Mouse (Mus musculus) cerebellum, postnatal 14 days (tissue): ENCODE measurements around the gene Slco1a5.
"Not testable (repeated sequence)": the region's sequence is repeated elsewhere in the genome, so short reads cannot be mapped to it uniquely, and the experiment has no call there.

Source experiments
- DNase-seq, 2 experiments: peaks; one replicate each; pipeline ENCODE4 v3.0.0; 2021; ENCODE audit warnings: mixed read lengths in 2 of 2

Gene Slco1a5

DNA sequence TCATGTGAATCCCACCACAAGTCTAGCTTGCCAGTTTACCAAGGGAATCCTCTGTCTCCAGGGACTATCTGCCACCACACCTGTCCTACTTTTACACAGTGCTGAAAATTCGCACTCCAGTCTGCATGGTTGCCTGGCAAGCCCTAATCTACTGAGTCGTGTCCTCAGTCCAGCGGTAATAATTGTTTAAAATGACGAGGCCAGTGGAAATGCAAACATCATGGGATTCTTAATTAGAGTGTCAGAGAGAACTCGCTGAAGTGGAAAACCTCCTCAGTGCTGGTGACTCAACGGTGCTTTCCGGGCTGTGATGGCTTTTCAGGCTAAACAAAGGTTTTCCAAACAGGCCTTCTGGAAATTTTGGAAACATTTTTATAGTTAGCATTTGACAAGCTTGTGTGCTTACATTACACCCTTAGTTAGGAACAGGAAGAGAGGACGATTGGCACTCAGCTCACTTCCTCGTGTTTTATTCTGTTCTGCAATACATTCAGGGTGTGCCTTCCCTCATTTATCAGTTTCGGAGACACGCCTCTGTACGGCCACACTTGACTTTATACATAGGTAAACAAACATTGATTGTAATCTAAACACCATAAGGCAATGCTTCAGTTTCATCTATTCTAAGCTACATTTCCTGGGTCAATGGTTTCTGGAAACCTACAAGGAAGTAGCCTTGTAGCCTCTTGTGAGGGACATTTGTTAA is 33.2 kb downstream of the Slco1a5 start:
- DNase-seq = no peak

DNA sequence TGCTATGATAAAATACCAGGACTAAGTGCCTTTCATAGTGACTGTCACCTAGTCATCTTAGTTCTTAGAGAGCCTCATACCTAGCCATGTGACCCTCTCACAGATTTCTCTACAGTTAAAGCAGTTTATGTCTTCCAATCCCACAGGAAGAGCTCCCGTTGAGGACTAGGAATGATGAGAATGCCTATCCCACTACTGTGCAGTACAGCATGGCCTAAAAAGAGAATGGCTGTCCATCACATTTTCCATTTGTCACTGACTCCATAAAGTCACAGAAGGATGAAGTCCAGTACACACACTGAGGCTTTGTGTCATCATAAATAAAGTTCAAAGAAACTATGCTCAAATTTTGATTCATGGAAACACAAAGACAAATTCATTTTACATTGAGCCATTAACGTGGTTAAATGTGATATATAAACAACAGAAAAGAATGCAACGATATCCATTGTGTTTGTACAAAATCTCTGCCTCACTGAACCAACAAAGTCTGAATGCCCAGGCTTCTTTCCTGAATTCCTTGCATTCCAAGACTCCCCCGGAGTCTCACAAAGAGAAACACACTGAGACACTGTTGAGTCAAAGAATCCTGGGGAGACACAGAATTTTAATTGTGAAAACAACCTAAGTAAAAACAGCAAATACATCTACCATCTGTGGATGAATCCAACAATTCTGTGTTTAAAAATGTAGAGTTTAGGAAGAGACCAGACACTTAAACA is 46.9 kb downstream of the Slco1a5 start:
- DNase-seq = no peak

DNA sequence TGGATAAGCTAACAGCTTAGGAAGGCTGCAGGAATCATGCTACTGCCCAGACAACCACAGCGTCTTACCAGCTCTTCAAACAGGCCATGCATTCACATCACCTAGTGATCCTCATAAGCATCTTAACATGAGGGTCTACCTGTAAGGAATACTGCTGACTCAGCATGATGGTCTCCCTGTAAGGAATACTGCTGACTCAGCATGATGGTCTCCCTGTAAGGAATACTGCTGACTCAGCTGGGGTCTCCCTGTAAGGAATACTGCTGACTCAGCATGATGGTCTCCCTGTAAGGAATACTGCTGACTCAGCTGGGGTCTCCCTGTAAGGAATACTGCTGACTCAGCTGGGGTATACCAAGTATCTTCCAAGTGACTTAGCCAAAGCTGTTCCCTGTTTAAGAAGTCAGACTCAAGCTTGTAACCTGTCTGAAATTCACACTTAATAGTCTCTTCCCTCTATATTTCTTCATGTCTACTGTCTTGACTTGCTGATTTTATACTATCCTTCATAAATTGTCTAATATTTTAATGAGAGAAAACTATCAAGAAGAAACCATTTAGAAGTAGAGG is 72.0 kb downstream of the Slco1a5 start:
- not testable (repeated sequence) for DNase-seq

DNA sequence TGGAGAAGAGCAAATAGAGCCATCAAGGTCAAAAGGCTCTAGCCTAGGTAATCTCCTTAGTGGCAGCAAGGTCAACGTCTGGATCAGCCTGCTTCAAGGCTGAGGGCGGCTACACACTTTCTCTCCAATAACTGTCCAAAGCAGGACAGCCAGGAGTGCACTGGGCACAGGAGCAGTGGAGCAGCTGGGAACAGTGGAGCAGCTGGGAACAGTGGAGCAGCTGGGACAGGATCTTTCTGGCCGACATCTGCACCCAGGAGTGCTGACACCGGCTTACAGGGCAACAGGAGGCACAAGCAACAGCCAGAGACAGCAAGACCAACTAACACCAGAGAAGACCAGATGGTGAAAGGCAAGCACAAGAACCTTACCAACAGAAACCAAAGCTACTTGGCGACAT is 77.7 kb downstream of the Slco1a5 start:
- DNase-seq = no peak

DNA sequence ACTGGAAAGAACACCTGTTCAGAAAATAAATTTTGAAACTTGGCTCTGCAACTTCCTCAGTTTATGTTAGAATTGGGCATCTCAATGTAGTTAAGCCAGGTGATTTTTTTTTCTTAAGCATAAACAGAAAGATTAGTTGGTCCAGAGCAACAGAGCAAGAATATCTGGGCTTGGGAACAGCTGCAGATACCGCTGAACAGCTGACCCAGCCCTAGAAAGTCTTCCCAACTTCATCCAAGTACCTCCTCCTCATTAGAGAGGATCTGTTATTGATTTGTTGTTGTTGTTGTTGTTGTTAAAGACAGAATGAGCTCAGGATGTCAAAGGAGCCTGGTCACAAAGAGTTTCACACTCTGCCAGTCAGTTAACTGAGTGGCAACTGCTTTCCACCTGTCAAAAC is 83.3 kb downstream of the Slco1a5 start:
- DNase-seq = no peak

DNA sequence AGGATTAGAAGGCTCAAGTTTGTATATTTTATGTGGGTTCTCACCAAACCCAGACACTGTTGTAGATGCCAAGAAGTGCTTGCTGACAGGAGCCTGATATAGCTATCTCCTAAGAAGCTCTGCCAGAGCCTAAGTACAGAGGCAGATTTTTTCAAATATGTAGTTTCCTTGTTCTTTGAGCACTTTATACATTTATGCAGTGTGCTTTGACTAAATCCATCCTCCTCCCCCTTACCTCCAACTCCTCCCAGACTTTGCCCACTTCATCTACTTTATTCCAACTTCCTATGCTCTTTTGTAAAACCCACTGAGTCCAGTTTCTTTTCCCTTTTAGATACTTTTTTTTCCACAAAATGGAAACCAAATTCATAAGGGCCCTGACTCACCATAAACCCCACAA is 102.6 kb downstream of the Slco1a5 start:
- DNase-seq = no peak

DNA sequence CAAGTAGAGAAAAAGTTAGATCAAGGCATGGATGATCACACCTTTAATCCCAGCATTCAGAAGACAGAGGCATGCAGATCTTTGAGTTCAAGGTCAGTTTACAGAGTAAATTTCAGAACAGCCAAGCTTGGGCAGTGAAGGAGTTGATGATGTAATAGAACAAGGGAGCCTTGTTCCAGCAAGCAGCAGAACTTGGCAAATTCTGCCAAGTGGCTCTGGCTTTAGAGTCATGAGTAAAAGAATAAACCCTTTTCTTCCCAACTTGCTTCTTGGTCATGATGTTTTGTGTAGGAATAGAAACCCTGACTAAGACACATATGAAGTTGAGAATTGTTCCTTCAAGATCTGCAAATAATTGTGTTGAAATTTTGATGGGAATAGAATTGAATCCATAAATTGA is 111.0 kb downstream of the Slco1a5 start:
- no peak for DNase-seq

DNA sequence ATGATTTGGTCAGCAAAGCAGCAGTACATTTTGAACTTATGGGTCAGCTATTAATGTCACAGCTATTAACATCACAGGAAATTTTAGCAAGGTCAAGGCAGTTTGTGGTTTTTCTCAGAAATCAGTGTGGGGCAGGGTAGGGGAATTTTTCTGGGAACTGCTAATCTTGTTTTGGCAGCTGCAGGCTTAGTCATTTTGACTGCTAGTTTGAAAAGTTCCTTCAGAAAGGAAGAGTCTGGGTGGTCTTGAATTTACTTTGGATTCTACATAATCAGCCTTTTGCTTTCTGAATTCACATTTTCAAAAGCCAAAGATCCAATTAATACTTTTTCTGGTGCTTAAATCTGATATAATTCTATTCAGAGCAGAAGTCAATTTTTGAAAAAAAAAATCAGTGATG is 113.0 kb downstream of the Slco1a5 start:
- DNase-seq = no peak

DNA sequence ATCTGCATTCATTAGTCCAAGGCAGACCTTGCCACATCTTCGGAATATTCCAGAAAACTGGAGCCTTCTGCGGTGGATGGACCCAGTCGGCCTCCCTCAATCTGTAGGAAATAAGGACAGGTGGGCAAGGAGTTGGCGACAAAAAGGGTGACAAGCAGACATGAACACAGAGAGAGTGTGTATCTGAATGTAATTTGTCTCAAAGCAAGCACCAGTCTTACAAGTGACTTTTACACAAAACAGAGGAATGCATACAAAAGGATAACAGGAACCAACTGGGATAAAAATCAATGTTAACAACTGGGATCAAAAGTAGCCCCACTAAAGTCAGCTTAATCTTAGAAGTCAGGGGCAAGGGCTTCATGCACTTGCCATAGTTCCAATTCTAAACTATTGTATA is 114.4 kb downstream of the Slco1a5 start, which contains the start of gene Slco1a6:
Gene Slco1a6, minus strand, starts transcription at position 101 of the 400 bp plus-strand sequence.
- DNase-seq = no peak

DNA sequence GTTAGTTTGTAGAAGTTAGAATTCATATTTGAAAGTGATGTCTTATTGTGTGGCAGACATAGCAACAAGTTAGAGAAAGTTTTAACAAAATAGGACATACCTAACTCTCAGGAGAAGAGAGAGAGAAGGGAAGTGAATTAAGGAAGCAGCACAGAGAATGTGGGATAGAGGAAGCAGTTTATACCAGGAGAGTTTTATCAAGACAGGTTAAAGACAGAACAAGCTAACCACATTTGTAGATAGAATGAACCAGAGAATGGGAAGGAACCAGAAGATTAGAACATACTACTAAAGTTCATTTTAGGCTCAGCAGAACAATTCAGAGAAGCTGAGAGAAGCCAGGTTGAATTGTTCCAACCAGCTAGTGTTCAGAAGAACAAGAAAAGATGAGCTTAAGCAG is 122.3 kb downstream of the Slco1a5 start:
- no peak for DNase-seq

DNA sequence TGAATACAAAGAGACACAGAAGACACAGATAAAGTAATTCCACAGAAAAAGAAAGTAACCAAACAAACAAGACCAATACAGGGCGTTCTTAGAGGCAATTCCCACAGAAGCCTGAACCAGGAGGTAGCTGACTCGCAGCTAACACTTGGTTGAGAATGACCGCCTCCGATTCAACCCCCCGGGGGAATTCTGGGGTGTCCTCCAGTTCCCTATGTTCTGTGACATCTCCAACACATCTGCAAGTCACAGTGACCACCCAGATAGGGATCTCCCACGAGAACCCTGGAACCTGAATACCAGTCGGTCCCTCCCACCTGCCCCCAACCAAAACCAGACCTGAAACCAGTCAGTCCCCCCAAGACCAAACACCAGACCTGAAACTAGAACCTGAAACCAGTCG is 128.5 kb downstream of the Slco1a5 start:
- DNase-seq = no peak

DNA sequence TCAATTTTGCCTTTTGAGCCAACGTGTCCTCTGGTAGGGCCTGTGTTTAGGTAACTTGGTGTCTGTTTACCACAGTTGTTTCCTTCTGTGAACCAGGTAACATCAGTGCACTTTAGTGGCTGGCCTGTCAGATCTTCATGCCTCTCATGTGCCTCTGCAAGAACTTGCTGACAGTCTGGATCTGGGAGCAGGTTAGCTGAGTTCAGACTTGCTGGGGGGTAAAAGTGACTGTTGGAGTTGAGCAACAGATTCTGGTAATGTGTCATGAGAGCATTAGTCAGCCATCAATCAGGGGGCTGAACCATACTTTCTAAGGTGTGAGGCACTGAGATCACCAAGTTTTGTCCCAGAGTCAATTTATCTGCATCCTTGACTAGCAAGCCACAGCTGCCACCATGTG is 130.8 kb downstream of the Slco1a5 start:
- DNase-seq = no peak

DNA sequence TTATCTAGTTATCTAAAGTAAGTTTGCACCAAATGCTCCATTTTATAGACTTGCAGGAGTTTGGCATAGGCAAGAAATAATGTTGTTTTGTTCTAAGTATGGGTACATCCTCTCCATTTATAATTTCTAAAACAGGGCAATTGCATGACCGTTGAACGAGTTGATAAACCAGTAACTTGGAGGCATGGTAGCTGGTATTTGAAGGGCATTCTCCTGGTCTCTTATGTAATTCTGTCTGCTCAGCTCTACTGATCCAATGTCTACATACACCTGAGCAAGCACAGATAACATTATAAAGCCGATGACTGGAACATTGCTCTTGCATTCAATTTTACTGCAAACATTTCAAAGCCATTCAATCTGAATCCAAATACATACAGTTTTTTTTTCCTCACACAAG is 135.4 kb downstream of the Slco1a5 start:
- DNase-seq = no peak

DNA sequence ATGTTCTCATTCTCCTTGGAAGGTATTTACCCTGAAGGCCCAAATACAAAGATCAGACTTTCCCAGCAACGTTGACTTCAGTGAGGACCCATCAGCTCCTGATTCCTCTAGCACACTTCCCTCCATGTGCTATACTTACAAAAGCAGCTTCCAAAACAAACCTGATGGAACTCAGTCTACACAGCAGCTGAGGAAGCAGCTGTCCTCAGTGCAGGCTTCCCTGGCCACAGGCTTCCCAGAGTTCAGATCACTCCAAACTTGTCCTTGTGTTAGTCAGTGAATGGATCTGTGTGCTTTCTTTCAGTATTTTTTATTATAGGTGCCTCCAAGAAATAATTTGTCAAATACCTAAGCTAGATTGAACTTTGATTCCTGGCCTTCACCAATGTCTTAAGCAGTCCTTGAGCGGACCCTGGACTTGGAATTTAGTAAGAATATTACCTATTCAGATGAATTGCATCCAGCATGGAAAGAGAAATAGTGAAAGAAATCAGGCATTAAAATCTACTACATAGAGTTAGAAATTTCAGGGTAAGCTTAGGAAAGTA is 136.8 kb downstream of the Slco1a5 start:
- DNase-seq = no peak
